Mouse (Mus musculus) spleen, embryonic (tissue): ENCODE data around the gene Tppp3.

Source experiments
- CTCF ChIA-PET: fragments of 350-600 bp; sonication (Branson Sonifier 250); formaldehyde crosslinking; loops from one replicate; lab custom pipeline; 2022; lab: Charles Lee

Tppp3 gene

DNA sequence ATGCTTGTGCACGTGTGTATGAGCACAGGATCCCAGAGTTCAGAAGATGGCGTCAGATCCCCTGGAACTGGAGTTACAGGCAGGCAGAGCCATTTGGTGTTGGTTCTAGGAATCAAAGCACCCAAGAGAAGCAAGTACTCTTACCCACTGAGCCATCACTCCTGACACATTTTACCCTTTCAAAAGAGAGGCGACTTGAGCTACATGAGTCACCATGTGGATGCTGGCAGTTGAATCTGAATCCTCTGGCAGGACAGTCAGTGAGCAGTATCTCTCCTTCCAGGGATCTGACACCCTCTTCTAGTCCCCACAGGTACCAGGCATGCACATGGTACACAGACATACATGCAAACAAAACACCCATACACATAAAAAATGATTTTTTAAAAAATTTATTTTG lies 16.8 kb upstream of the Tppp3 start:
- CTCF ChIA-PET, result no interaction called here

GRCm38 (mm10) chr8:105484392-105484791 lies 13.1 kb upstream of the Tppp3 start:
- CTCF ChIA-PET, result no interaction called here

DNA sequence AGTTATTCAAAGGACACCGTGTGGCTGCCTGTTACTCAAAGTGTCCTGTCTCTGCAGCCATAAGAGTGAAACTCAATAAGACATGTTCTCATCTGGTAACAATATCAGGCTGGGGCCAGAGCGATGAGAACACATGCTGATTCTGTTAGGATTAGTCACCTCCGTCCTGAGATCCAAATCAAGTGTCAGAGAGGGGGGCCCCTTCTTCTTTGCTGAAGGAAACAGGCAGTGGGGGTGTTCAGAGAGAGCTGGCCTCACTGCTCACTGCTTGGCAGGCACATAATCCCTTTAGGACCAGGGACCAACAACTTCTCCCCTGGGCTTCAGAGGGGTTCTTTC lies 12.7 kb upstream of the Tppp3 start:
- CTCF ChIA-PET, result no interaction called here

DNA sequence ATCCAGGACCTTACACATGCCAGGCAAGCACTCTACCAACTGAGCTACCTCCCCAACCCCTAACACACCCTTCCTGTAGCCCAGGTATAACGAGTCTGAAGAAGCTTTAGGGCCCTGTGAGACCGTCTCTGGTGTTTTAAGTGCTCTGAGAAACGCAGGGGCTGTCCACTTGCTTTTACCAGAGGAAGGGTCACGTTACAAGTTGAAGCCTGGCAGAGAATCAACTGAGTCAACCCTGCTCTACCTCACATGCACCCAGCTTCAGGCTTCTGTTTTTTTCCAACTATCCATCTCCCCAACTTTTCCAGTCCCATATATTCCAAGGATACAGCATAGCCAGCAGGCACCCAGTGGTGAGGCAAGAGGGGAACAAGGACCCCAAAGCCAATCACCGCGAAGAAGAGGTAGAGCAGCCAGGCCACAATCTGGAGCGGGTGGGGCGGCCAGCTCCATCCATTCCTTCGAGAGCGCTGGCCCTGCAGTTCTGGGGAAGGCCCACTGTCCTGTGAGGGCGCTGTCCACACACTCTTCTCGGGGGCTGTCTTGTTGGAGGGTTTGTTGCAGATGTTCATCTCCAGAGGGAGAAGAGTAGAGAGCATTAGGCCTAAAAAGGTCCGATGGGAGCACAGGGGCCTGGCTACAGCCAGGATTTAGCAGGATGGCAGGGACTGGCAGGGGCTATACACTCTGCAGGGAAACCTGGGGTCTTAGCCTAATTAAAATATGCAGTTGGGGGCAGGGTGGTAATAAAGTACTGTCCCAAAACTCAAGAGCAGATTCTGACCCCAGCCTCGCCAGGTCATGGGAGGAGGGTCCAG lies 12.1 kb upstream of the Tppp3 start:
- CTCF ChIA-PET, result no interaction called here

DNA sequence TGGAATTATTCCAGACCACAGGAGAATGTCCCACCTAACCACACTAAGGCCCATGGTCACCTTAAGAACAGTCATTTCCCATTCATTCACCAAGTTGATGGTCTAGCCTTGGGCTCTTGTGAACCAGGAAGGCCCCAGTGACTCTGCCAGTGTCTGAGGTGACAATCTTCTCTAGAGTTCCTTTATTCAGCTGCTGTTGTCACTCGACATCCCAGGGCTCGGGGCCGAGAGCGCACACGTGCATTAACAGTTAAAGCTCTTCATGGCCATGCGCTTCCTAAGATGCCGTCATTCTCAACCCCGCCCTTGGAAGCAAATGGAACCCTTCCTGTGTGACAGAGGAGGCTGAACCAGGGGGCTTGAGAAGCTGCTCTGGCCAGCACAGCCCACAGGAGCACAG lies 10.8 kb upstream of the Tppp3 start:
- CTCF ChIA-PET, result interaction anchor here (0.6 to 0.8 kb wide), 3 partner anchors 56 to 127 kb away, joined by 3 to 14 read pairs (median 4); no protein-coding TSS in a partner anchor

DNA sequence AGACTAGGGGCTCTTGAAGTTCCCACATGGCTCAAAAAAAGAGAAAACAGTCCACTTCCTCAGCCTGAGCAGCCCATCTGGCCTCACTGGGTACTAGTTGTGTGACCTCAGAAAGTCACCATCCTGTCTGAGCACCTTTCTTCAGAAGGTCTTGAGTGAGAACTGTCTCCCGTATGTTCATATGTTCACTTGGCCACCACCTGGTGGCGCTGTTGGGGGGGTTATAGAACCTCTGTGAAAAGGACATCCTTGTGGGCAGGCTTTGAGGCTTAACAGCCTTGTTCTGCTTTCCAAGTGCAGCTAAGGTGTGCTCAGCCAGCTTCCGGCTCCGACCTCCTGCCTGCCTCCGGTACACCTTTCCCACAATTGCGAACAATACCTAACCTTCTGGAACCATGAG lies 10.1 kb upstream of the Tppp3 start:
- CTCF ChIA-PET, result interaction anchor here (0.6 kb wide), 1 partner anchor 121 kb away, joined by 4 read pairs; no protein-coding TSS in a partner anchor

DNA sequence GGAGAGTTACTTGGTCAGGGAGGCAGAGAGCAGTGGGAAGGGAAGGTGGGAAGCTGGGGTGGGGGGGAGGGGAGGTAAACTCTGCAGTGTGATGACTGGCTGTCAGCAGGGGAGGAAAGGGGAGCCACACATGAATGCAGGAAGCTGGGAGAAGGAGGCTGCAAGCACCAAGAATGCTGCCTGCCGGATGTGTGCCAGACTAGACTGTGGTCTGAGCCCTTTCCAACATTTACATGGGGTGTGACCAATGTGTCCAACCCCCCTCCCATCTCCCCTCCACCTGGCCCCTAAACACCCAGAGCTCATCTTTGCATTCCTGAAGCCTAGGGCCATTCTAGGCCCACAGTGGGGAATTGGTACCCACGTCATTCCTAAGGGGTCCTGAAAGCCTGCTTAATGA lies 9.7 kb upstream of the Tppp3 start:
- CTCF ChIA-PET, result no interaction called here

GRCm38 (mm10) chr8:105477792-105478191 lies 6.5 kb upstream of the Tppp3 start:
- CTCF ChIA-PET, result interaction anchor here (0.5 kb wide), 1 partner anchor 198 kb away, joined by 6 read pairs; no protein-coding TSS in a partner anchor

- CTCF ChIA-PET, result no interaction called here
These were observed 5.5 kb upstream of the Tppp3 start for GRCm38 (mm10) chr8:105476628-105477413.

DNA sequence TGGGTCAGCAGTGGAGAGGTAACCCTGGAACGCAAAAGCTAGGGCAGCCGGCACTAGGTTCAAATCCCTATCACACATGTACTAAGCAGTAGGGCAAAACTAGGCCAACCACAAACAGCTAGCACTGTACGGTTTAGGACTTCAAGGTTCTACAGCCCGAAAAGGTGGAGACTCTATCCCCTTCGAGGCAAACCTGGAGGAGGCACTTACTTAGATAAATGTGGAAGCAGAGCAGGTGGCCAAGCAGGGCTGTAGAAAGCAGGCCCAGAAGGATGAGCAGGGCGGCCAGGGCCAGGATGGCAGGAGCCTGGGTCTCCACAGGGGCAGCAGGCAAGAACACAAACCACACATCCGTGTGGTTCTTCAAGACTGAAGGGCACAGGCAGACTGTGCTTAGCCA lies 4.8 kb upstream of the Tppp3 start:
- CTCF ChIA-PET, result no interaction called here

- CTCF ChIA-PET, result no interaction called here
These were observed 4.4 kb upstream of the Tppp3 start for GRCm38 (mm10) chr8:105475742-105476141.

GRCm38 (mm10) chr8:105475254-105475653 lies 3.9 kb upstream of the Tppp3 start:
- CTCF ChIA-PET, result no interaction called here

GRCm38 (mm10) chr8:105474680-105475079 lies 3.4 kb upstream of the Tppp3 start:
- CTCF ChIA-PET, result no interaction called here

GRCm38 (mm10) chr8:105473816-105474606 lies 2.7 kb upstream of the Tppp3 start:
- CTCF ChIA-PET, result no interaction called here

DNA sequence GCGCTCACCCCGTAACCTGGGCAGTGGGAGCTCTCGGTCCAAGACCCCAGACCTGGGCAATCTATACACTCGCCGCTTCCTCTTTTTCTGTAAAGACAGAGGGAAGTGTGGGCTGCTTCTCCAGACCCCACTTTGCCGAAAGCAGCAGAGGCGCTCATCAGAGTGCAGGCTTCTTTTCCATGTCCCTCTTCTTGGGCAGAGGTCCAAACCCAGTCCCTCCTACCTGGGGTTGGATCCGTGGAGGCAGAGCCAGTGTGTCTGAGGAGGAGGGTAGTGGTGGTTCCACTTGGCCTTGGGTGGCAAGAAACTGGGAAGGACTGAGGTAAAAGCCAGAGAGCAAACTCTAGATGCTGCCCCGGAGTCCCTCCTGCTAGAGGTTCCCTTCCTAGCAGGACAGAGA lies 1.7 kb upstream of the Tppp3 start:
- CTCF ChIA-PET, result no interaction called here

GRCm38 (mm10) chr8:105472414-105472932 lies 1.1 kb upstream of the Tppp3 start:
- CTCF ChIA-PET, result no interaction called here

DNA sequence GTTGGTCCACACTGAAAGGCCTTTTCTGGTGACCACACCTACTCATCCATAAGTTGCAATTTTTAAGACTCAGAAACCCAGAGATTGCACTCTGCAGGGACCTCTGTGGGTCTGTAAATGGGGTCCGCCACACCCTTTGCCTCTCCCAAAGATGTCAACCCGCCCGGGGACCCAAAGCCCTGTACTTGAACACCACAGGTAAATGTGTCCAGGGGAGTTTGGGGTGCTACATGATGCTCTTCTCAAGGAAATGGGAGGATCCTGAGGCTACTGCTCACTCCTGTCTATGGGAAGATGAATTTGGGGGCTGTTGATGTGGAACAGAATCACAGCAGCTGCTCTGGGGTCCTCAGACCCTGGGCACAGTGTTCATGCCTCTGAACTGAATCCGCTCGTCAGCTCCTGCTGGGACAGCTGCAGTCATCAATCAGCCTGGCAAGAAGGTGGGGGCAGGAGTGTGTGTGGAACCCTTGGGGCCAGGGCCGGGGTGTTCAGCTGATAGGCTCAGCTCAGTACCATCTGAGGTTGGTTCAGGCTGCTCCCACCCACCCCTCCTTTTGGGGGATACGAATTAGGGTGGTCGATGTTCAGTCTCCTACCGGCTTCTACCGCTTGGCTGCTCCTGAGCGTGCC lies 529 bp downstream of the Tppp3 start:
- CTCF ChIA-PET, result no interaction called here

- CTCF ChIA-PET, result no interaction called here
These were observed 1.1 kb downstream of the Tppp3 start for GRCm38 (mm10) chr8:105470262-105470661.

- CTCF ChIA-PET, result no interaction called here
These were observed 1.5 kb downstream of the Tppp3 start for GRCm38 (mm10) chr8:105469816-105470215.

DNA sequence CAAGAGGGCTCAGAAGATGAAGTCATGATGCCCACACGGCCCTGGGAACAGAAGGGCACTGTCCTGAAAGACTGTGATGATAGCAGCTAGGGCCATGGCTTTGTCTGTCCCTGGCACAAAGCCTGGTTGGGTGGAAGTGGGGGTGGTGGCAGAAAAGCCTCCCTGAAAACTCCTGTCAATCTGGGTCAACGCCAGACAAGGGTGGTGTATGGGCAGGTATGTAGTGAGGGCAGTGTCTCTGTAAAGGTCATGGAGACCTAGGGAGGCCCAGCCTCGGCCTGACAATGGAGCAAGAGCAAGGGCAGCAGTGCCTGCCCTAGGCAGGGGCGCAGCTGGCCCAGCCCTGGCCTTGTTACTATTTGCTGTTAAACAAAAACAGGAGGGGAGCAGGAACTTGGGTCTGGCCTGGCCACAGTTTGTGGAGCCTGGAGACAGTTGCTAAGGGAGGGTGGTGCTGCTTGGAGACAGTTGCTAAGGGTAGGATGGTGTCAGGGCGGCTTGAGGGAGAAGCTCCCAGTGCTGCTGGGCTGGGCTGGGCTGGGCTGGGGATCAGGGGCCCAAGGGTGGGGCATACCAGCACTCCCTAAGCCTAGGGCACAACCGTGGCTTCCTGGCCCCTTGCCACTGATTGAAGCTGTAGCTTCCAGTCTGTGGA lies 2.2 kb downstream of the Tppp3 start:
- CTCF ChIA-PET, result no interaction called here
